Mouse (Mus musculus): ENCODE data around the gene Atg9b. TPM values are rescaled to one million over a fixed set of nuclear protein-coding genes. Genes with fewer than 3 reads are reported as not detected.

Gene Atg9b
- polyA plus RNA-seq, 1 experiment from 2014 or later, result 0.75 TPM

DNA sequence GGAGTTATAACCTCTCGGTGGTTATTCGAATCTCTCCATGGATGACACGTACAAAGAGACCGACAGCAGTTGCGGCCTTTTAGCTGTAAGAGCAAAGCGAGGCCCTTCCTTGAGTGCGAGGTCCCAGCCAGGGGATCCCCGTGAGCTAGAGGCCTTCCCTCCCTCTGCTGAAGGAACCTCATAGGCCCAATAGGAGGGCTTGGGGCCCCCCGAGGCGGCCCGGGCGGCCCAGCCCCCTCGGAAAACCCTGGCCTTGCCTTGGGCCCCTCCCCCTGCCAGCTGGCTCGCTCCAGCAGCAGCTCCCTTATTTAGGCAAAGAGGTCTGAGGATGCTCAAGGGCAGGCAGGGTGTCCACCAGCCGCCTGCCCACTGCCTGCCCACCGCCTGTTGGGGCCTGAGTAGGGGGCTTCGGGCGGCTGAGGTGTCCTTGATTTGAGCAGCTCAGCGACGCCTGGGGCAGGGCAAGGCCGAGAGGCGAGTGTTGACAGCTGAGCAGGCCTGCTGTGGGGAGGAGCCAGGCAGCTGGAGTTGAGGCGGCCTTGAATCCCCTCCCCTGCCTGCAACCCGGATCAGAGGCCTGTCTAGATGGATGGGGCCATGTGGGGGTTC, 39.6 kb downstream of the Atg9b start:
- peak overlapping the region; percentile 69; the same call in 1 of the 2 replicates for H3K27ac ChIP-seq (replicated peaks; ENCODE audit: low read depth, low read length)

DNA sequence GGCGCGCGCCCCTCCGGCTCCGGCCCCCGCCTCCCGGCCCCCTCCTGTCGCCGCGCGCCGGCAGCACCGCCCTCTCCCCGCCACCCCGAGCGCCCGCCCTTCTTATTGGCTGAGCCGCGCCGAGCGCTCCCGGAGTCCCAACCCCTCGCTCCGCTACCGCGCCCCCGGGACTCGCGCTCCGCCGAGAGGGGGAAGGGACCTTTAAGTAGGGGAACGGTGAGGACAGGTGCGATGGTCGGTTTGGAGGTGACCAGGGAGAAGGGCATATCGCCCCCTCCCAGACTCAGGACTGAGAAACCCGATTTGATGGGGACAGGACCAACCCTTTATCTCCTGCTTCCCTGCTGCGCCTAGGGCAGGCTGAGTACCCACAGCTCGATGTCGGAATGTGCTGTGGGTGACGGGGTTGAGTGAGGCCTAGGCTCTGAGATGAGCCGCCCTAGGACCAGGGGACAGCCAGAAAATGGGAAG, 40.2 kb downstream of the Atg9b start:
- Histone ChIP-seq H3K4me2 (ENCODE audit: low read depth, low read length) (peak overlapping the region; percentile 99), H3K27ac (replicated peaks; ENCODE audit: low read depth, low read length) (peak overlapping the region; percentile 69; the same call in 1 of the 2 replicates), H3K27me3 (replicated peaks; ENCODE audit: control insufficient read depth, insufficient read depth, low read length) (peaks cover 50% of the 10 kb centered on the region), H3K36me3 (ENCODE audit: control insufficient read depth, insufficient read depth, low read length) (no peaks in the 10 kb centered on the region), H3K4me3 (ENCODE audit: low read depth, low read length) (peak overlapping the region; percentile 63), H3K9ac (ENCODE audit: low read depth, low read length) (peak overlapping the region; percentile 66; the same call in 1 of the 2 replicates), H3K9me3 (ENCODE audit: control insufficient read depth, low read length) (no peaks in the 10 kb centered on the region), H3K4me1 (ENCODE audit: control insufficient read depth, insufficient read depth, low read length) (peaks cover 21% of the 10 kb centered on the region)
- peak; percentile 93 for DNase-seq (ENCODE audit: low spot score)
- ATAC-seq (ENCODE audit: low read depth), result peak; percentile 87
- WGBS, result under 1% methylated on average over 10 of the region's 41 CpGs

More for the DNA sequence above, 39.6 kb downstream of the Atg9b start:
- H3K27me3 ChIP-seq (replicated peaks; ENCODE audit: control insufficient read depth, insufficient read depth, low read length), result peaks cover 50% of the 10 kb centered on the region
- peak overlapping the region; percentile 22; the same call in 1 of the 2 replicates for H3K9ac ChIP-seq (ENCODE audit: low read depth, low read length)
- 3% methylated on average over 20 of the region's 24 CpGs for WGBS
- peak overlapping the region; percentile 63 for H3K4me3 ChIP-seq (ENCODE audit: low read depth, low read length)
- H3K4me1 ChIP-seq (ENCODE audit: control insufficient read depth, insufficient read depth, low read length), result peaks cover 21% of the 10 kb centered on the region
- H3K36me3 ChIP-seq (ENCODE audit: control insufficient read depth, insufficient read depth, low read length), result no peaks in the 10 kb centered on the region
- DNase-seq (ENCODE audit: low spot score), result peak; percentile 90
- no peaks in the 10 kb centered on the region for H3K9me3 ChIP-seq (ENCODE audit: control insufficient read depth, low read length)
- peak; percentile 71 for ATAC-seq (ENCODE audit: low read depth)
- peak overlapping the region; percentile 99 for H3K4me2 ChIP-seq (ENCODE audit: low read depth, low read length)

DNA sequence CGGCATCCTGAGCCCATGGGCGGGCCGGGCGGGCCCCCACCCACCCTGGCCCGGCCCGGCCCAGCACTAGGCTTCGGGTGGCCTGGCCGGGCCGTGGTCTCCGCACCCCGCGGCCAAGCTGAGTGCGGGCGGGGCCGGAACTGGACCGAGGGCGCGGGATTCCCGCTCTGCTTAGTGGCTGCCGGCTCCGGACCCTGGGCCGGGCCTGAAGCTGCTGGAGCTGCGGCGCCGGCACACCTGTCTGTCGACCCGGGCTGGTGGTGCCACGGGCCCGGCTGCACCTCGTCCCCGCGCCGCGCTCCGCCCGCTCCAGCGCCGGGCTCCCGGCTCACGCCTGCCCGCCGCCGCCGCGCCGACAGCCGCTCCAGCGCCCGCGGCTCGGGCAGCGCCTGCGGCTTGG, 40.7 kb downstream of the Atg9b start, which contains the start of gene Kcnh2:
Gene Kcnh2 (minus strand): TSS at position 327 of the 400 bp plus-strand sequence.
- Histone ChIP-seq H3K36me3 (ENCODE audit: control insufficient read depth, insufficient read depth, low read length) (no peaks in the 10 kb centered on the region), H3K4me3 (ENCODE audit: low read depth, low read length) (peak within 1 kb of the TSS; percentile 63), H3K27me3 (replicated peaks; ENCODE audit: control insufficient read depth, insufficient read depth, low read length) (peaks cover 50% of the 10 kb centered on the region), H3K4me1 (ENCODE audit: control insufficient read depth, insufficient read depth, low read length) (peaks cover 21% of the 10 kb centered on the region), H3K9ac (ENCODE audit: low read depth, low read length) (peak within 1 kb of the TSS; percentile 66), H3K4me2 (ENCODE audit: low read depth, low read length) (peak within 1 kb of the TSS; percentile 99), H3K27ac (replicated peaks; ENCODE audit: low read depth, low read length) (peak within 1 kb of the TSS; percentile 69; the same call in 1 of the 2 replicates), H3K9me3 (ENCODE audit: control insufficient read depth, low read length) (no peaks in the 10 kb centered on the region)
- ATAC-seq (ENCODE audit: low read depth) (peak; percentile 16), DNase-seq (ENCODE audit: low spot score) (no peak)
- 0% methylated on average over 9 of the region's 53 CpGs for WGBS

DNA sequence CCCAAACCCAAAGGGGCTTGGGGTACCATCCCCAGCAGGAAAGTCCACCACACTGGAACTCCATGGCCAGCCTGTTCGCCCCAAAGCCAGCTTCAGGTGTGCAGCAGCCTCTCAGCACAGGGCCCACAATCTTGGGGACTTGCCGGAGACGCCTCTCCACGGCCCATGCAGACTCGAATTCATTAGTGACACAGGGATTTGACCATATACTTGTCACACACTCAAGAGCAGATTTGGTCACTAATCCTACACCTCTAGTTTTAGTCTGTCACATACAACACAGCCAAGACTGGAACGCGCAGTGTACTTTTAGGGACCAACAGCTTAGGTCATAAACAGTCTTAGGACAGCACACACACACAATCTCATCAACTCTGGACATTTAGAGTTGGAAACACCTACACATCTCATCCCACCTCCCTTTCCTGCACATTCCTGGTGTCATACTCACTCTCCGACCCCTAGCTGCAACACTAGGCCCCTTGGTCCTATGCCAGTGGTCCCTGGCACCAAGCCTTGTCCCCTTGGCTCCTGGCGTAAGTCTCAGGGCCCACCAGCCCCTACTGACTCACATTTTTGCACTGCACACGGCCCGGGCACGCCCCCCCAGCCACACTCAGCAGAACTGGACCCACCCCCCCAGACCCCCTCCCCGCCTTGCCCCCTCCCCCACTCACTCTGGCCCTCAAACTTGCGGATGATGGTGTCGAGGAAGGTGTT, 41.3 kb downstream of the Atg9b start:
- Histone ChIP-seq H3K36me3 (ENCODE audit: control insufficient read depth, insufficient read depth, low read length) (no peaks in the 10 kb centered on the region), H3K27me3 (replicated peaks; ENCODE audit: control insufficient read depth, insufficient read depth, low read length) (peaks cover 50% of the 10 kb centered on the region), H3K4me2 (ENCODE audit: low read depth, low read length) (peak overlapping the region; percentile 99), H3K4me1 (ENCODE audit: control insufficient read depth, insufficient read depth, low read length) (peaks cover 21% of the 10 kb centered on the region), H3K9me3 (ENCODE audit: control insufficient read depth, low read length) (no peaks in the 10 kb centered on the region), H3K4me3 (ENCODE audit: low read depth, low read length) (peak overlapping the region; percentile 63), H3K27ac (replicated peaks; ENCODE audit: low read depth, low read length) (no peak overlapping the region), H3K9ac (ENCODE audit: low read depth, low read length) (peak overlapping the region; percentile 66)
- ATAC-seq (ENCODE audit: low read depth) (no peak), DNase-seq (ENCODE audit: low spot score) (no peak)
- 39% methylated on average over 14 of the region's 15 CpGs for WGBS

DNA sequence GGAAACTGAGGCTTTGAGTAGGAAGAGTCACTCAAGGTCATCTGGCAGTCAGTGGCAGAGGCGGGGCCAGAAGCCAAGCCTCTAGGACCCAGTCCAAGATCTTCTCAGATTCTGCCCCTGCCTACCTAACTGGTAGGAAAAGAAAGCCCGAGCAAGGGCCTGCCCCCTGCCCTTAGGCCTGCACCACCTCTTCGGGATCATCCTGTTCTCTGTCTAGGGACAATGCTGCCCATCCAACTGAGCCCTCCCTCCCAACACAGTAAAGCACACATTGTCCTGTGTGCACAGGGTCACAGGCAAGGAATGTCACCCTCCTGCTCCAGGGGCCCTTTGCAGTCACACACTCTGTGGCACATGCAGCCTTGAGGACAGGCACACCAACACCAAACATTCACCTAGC, 41.9 kb downstream of the Atg9b start:
- Histone ChIP-seq H3K4me2 (ENCODE audit: low read depth, low read length) (peak overlapping the region; percentile 99), H3K27ac (replicated peaks; ENCODE audit: low read depth, low read length) (no peak overlapping the region), H3K4me3 (ENCODE audit: low read depth, low read length) (no peak overlapping the region; the same call in 1 of the 2 replicates), H3K4me1 (ENCODE audit: control insufficient read depth, insufficient read depth, low read length) (peaks cover 21% of the 10 kb centered on the region), H3K9ac (ENCODE audit: low read depth, low read length) (no peak overlapping the region), H3K9me3 (ENCODE audit: control insufficient read depth, low read length) (no peaks in the 10 kb centered on the region), H3K36me3 (ENCODE audit: control insufficient read depth, insufficient read depth, low read length) (no peaks in the 10 kb centered on the region), H3K27me3 (replicated peaks; ENCODE audit: control insufficient read depth, insufficient read depth, low read length) (peaks cover 50% of the 10 kb centered on the region)
- 38% methylated on average over 3 of the region's 3 CpGs for WGBS
- DNase-seq (ENCODE audit: low spot score) (no peak), ATAC-seq (ENCODE audit: low read depth) (no peak)

DNA sequence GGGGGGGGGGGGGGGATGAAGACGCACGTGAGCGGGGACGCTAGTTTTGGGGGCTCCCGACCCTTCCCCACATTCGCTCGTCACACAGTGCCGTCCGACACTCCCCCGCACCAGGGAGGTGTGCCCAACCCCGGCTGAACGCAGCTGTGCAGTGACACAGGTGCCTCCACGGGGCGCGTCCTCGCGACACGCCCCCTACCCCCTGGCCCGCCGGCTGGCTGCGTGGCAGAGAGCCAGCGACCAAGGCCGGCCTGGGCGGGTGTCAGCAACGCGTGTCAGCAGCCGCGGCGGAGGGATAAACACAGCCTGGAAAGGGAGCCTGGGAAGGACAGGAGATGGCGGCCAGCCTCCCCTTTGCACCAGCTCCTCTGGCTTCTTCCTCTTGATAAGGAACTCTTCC, 43.4 kb downstream of the Atg9b start:
- Histone ChIP-seq H3K27me3 (replicated peaks; ENCODE audit: control insufficient read depth, insufficient read depth, low read length) (peaks cover 44% of the 10 kb centered on the region), H3K27ac (replicated peaks; ENCODE audit: low read depth, low read length) (no peak overlapping the region), H3K4me1 (ENCODE audit: control insufficient read depth, insufficient read depth, low read length) (peaks cover 21% of the 10 kb centered on the region), H3K36me3 (ENCODE audit: control insufficient read depth, insufficient read depth, low read length) (no peaks in the 10 kb centered on the region), H3K4me3 (ENCODE audit: low read depth, low read length) (peak overlapping the region; percentile 45), H3K4me2 (ENCODE audit: low read depth, low read length) (peak overlapping the region; percentile 86), H3K9me3 (ENCODE audit: control insufficient read depth, low read length) (no peaks in the 10 kb centered on the region), H3K9ac (ENCODE audit: low read depth, low read length) (peak overlapping the region; percentile 36; the same call in 1 of the 2 replicates)
- ATAC-seq (ENCODE audit: low read depth) (no peak; the same call in 1 of the 2 replicates), DNase-seq (ENCODE audit: low spot score) (peak; percentile 56)
- 0% methylated on average over 2 of the region's 30 CpGs for WGBS

DNA sequence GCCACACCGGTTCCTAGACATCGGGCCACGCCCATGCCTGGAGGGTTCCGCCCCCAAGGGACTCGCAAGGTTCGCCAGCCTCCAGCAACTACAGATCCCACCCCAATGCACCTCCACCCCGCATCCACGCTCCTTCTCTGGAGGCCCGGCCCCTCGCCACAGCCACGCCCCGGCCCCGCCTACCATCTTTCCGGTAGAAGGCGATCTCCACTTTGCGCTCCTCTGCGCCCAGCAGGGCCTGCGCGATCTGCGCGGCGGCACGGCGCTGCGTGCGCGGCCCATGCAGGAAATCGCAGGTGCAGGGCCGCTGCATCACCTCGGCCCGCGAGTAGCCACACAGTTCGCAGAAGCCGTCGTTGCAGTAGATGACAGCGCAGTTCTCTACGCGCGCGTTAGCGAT, 43.8 kb downstream of the Atg9b start:
- Histone ChIP-seq H3K9ac (ENCODE audit: low read depth, low read length) (0 out of 2 replicates have a peak overlapping the region, but pooled peaks have one; percentile 36), H3K27me3 (replicated peaks; ENCODE audit: control insufficient read depth, insufficient read depth, low read length) (peaks cover 43% of the 10 kb centered on the region), H3K4me3 (ENCODE audit: low read depth, low read length) (peak overlapping the region; percentile 45), H3K27ac (replicated peaks; ENCODE audit: low read depth, low read length) (no peak overlapping the region), H3K36me3 (ENCODE audit: control insufficient read depth, insufficient read depth, low read length) (no peaks in the 10 kb centered on the region), H3K4me2 (ENCODE audit: low read depth, low read length) (peak overlapping the region; percentile 86), H3K4me1 (ENCODE audit: control insufficient read depth, insufficient read depth, low read length) (peaks cover 21% of the 10 kb centered on the region), H3K9me3 (ENCODE audit: control insufficient read depth, low read length) (no peaks in the 10 kb centered on the region)
- ATAC-seq (ENCODE audit: low read depth) (peak; percentile 48; the same call in 1 of the 2 replicates), DNase-seq (ENCODE audit: low spot score) (peak; percentile 84)
- 2% methylated on average over 11 of the region's 41 CpGs for WGBS

DNA sequence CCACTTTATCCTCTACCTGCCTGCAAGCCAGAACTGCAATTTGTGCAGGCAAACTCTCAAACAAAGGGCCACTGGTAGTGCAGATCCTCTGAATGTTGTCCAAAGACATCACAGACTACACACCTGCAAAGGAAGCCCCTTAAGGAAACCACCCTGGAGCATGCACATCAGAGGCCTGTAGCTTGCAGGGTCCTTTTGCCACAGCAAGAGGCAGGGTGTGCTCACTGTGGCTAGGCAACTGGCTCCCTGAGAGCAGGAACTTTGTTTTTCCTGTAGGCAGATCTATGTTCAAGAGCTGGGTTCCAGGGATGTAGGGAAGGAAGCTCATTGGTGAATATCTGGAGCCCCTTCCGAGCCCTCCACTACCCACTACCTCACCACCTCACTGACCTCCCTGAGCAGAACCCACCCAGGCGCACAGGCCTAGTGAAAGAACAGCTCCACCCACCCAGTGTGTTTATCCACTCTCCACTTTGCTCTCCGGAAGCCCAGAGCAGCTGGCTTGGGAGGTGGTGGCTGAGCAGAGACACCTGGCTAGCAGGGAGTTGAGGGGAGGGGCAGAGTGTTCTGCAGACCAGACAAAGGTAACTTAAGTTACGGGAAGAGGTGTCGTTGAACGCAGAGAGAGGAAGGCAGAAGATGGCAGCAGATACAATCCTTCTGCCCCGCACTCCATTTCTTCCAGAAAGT, 44.6 kb downstream of the Atg9b start:
- peaks cover 20% of the 10 kb centered on the region for H3K4me1 ChIP-seq (ENCODE audit: control insufficient read depth, insufficient read depth, low read length)
- H3K9me3 ChIP-seq (ENCODE audit: control insufficient read depth, low read length), result no peaks in the 10 kb centered on the region
- peaks cover 35% of the 10 kb centered on the region for H3K27me3 ChIP-seq (replicated peaks; ENCODE audit: control insufficient read depth, insufficient read depth, low read length)
- WGBS, result 51% methylated on average over 7 of the region's 7 CpGs
- no peak overlapping the region for H3K9ac ChIP-seq (ENCODE audit: low read depth, low read length)
- DNase-seq (ENCODE audit: low spot score), result no peak
- no peaks in the 10 kb centered on the region for H3K36me3 ChIP-seq (ENCODE audit: control insufficient read depth, insufficient read depth, low read length)
- H3K4me2 ChIP-seq (ENCODE audit: low read depth, low read length), result peak overlapping the region; percentile 86
- H3K4me3 ChIP-seq (ENCODE audit: low read depth, low read length), result no peak overlapping the region
- no peak overlapping the region for H3K27ac ChIP-seq (replicated peaks; ENCODE audit: low read depth, low read length)
- ATAC-seq (ENCODE audit: low read depth), result no peak
